Mouse (Mus musculus): Measurements from ENCODE around the gene Wdr59.
A peak's percentile ranks its signal among the peaks of the same experiment; 100 is the strongest.

Wdr59 gene

DNA sequence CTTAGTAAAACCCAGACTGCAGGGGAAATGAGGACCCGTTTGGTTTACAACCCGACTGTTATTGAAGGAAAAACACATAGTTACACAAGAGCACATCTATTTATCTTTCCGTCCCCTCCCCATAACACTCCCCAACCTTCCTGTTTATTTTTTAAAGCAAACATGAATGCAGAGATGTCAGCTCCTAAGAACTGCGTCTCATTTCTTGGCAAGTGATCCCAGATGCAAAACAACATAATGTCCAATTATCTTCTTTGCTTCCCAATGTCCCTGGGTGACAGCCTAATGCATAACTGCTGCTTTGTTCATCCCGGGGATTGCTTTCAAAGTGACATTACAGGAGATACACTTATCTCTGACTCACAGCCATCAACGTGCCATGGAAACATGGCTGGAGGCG, 30.7 kb downstream of the Wdr59 start:
- DNase-seq, result no peak

DNA sequence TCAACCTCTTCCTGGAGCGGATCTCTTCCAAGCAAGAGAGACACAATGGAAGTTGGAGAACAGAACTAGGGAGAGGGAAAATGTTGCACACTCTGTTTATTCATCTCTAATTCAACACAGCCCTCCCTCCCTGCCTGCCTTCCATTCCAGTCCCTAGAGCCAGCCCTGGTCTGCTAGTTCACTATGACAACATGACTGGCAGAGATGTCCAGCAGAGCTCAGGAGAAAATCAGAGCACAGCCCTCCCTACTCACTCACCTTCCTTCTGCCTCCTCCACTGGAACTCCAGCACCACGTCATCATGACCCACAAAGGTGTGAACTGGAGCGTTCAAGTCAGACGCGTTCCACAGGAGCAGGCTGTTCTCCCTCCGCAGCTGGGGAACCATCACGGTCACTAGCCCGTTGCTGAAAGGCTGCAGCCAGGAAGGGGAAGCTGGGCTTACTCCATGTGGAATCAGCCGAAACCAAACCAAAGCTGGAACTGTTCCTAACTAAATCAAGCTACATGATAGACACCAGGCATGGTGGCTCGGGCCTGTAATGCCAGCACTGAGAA, 31.8 kb downstream of the Wdr59 start:
- DNase-seq, result no peak

DNA sequence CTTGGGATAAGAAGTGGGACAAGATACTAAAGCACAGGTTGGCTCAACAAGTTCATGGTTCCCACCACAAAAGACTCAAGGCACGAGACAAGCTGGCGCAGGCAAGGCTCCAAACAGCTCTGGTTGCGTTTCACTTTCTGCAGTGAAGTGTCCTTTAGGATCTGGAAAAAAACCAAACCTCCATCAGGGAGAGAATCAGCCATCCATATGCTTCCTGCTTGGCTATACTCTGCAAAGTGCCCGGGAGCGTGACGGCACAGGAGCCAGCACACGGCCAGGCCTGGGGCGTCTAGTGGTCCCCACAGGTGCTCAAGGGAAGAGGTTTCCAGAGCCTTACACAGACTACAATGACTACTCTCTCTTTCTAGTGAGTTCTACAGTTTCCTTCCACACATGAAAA, 41.2 kb downstream of the Wdr59 start:
- DNase-seq, result peak; percentile 14

DNA sequence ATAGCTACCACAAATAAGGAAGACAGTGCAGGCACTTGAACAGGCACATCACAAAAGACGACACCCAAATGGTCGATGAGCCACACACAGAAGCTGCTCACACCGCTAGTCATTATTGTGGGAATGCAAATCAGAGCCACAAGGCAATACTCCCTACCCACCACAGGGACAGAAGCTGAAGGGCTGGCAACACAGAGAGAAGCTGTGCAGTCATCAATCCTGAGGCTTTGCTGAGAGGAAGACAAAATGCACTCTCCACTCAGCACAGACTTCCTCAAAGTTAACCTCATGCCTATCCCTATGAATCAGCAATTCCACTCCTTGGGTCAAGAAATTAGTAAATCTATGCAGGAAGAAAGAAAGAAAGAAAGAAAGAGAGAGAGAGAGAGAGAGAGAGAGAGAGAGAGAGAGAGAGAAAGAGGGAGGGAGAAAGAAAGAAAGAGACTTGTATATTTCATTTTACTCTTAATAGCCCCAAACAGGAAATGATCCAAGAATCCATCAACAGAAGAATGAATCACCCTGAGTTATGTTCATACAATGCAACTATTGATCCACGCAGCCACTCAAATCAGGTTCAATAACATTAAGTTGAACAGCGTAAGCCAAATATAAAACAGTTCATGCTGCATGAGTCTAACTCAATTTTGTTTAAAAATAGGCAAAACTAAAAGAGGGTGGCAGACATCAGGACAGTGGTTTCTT, 44.0 kb downstream of the Wdr59 start:
- no peak for DNase-seq

GRCm38 (mm10) chr8:111471526-111472081, 50.3 kb downstream of the Wdr59 start:
- DNase-seq, result no peak

DNA sequence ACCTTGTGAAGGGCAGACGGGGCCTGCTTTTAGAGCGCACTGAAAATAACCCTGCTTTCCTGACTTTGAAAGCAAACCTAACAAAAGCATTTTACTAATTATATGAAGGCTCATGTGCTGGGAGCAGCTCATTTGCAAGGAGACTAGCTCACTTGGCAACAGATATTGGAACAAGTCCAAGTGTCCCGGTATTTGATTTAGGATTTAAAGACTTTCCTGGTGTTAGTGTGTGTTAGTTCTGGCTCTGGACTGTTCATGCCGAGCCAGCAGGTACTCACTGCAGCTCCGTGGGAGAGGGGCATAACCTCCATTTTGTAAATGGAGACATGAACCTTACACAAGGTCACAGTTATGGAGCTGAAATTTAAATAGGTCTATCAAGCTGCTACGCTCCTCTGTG, 52.9 kb downstream of the Wdr59 start:
- peak in 1 of 2 experiments; percentile 7 for DNase-seq

DNA sequence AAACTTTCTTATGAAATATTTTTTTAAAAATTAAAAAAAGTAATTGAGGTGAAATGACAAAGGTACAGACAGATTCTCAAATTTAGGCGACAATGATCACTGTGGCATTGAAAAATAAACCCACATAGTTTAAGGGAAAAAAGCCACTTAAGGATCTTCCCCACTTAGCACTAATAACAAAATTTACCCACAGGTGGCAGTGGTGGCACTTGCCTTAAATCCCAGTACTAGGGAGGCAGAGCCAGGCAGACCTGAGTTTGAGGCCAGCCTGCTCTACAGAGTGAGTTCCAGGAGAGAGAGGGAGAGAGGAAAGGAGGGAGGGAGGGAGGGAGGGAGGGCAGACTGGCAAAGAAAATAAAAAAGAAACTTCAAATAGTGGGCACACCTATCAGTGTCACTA, 56.6 kb downstream of the Wdr59 start:
- DNase-seq, result no peak

- DNase-seq, result no peak
These were observed 57.4 kb downstream of the Wdr59 start for GRCm38 (mm10) chr8:111464526-111464925.

DNA sequence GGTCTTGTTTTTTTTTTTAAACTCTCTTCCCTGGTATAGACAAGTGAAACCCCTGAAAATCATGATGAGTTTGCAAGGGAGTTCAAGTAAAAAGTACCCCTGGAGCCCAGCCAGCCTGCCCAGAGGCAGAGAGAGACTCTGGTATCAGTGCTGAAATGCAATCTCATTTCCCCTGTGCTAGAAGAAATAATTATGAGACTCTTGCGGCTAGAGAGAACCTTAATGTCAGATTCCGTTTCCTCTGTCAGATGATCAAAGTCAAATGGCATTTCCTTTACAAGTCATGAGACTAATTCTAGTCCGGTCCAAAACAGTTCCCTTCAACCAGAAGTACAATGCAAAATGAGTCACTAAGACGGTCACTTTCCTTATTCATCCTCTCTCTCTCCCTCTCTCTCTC, 72.2 kb downstream of the Wdr59 start:
- no peak for DNase-seq

DNA sequence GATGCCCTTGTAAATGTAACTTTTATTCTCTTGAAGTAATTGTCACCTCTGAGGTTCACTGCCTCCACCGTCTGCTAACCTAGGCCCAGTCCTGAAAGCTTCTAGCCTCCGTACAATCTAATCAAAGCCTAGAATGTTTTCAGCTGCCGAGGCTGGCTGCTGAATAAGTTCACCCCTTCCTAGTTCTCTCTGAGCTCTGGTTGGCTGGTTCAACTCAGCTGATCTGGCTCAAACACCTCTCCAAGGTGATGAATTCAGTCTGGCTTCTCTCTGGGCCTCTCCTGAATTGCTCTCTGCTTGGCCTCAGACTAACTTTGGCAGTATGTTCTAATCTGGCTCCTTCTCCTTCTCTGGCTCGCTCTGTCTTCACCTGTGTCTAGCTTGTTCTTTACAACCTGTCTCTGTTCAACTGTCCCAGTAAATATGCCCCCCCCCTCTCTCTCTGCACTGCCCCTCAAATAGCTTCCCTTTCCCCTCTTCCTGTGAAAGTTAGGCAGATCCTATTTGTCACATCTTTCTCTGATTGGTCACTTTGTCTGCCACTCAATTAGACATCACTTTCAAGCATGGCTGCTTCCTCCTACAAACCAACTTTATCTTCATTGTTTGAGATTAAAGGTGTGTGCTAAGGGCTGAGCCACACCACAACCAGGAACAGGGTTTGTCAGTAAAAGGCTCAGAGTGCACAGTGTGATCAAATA, 75.8 kb downstream of the Wdr59 start:
- DNase-seq, result no peak

DNA sequence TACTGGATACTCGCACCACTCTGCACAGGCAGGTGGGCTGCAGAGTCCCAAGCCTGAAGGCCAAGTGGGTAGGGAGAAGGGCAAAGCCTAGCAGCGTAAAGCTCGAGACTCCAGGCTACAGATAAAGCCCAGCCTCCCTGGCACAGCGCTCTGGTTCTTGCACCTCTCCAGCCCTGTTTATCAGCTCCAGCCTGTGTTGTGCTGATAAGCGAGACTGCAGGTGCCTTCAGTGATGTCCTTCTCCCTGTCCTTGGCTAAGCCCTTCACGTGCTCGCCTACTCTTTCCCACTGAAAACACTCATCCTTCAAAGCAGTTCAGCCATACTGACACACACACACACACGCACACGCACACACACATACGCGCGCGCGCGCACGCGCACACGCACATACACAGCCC, 76.3 kb downstream of the Wdr59 start:
- DNase-seq, result no peak

- DNase-seq, result no peak
These were observed 77.6 kb downstream of the Wdr59 start for GRCm38 (mm10) chr8:111444245-111444644.

- peak; percentile 83 to 85 for DNase-seq
These were observed 82.7 kb downstream of the Wdr59 start for GRCm38 (mm10) chr8:111439189-111439588.

DNA sequence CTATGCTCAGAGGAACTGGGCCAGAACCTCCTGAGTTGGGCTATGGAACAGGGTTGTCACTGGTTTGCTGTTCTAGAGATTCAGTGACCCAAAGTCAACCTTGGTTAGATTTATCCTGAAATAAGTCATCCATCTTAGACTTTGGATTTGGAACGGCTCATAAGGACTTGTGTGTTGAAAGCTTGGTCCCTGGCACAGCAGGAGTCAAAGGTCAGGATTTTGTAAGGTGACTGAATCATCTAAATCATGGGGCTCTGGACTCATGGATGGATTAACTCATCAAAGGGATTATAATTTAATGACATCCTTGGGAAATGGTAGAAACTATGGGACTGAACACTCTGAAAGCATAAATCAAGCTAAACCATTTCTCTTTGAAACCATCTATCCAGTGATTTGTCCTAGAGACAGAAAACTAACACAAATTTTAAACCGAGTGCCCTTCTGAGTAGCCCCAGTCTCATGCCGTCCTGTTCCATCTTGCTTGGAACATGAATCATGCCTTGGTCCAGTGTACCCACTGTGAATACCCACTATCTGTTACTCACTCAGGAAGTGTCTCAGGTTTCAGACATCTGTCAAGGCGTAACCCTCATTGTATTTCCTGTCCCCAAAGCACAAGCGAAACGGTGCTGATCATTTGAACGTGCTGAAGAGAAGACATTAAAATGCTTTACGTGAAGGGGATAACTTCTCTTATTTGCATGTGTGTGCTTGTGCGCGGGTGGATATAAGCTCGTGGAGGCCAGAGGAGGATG, 86.6 kb downstream of the Wdr59 start:
- no peak for DNase-seq

DNA sequence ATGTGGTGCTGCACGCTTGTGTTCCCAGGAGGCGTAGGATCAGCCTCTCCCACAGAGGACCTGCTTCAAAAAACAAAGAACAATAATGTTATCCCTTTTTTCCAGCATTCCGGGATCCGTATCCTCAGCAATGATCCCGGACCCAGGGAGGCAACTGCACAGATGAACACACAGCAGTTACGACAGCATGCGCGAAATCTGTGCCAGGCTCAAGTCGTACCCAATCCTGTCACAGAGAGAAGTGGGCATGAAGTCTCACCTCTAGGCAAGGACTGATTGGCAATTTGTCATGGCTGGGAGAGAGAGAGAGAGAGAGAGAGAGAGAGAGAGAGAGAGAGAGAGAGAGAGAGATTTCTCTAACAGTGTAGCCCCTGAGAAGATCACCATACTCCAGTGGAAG, 97.2 kb downstream of the Wdr59 start:
- peak; percentile 81 to 84 for DNase-seq

DNA sequence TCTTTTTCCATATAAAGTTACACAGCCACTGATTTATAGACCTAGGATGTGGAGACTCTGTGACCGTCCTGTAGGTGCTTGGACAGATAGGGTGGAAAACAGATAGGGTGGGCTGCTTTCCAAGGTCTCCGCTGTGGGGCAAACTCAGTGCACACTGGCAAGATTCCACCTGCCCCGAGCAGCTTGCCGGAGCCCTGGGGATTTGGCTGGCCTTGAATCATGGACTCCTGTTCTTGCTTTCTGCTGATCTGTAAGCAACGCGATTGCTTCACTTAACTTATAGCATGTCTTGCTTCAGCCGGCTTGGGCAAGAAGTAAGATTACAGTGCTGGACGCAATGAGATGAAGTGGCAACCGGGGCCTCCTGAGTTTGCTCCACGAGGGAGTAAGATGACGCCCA, 97.7 kb downstream of the Wdr59 start:
- peak; percentile 77 to 84 for DNase-seq

GRCm38 (mm10) chr8:111422614-111423013, 99.3 kb downstream of the Wdr59 start:
- DNase-seq, result no peak

GRCm38 (mm10) chr8:111419171-111419570, 102.7 kb downstream of the Wdr59 start:
- DNase-seq, result no peak

DNA sequence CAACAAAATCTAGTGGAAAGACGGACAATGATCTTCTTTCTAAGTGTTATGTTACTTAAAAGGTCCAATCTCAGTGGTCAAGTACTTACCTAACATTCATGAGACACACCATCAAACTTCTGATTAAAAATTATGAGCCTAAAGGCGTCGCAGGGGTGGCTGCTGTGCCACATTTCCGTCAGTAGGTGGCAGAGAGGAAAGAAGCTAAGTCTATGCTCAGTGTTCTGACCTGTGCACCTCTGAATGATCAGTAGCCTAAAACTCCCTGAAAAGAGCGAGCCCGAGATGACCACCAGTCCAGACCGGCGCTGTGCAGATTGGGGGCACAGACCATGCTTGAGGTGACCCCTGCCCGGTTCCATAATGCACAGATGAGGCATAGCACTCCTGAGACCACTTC, 103.3 kb downstream of the Wdr59 start:
- DNase-seq, result peak; percentile 57 to 60

GRCm38 (mm10) chr8:111417222-111417621, 104.7 kb downstream of the Wdr59 start:
- no peak for DNase-seq

DNA sequence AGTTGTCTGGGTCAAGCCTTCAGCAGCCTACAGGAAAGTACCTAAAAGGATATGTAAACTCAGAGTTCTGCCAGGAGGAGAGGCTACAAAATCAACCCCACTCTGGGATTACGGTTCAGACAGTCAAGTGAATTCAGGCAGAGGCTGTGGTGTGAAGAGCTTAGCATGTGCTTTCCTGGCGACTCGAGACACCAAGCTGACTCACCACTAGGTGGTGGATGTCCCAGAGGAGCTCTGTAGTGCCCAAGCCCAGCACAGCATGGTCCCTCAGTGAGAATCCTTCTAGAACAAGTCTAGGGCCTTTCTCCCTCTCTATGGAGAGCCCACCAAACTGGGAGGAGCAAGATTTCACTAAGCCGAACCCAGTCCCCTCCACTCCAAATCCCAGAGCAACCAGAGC, 118.5 kb downstream of the Wdr59 start:
- no peak for DNase-seq
